Mouse (Mus musculus) hindbrain, embryonic 13.5 days (tissue): ENCODE results near the gene D16Ertd472e. TPM values are rescaled to one million over a fixed set of nuclear protein-coding genes. Genes with fewer than 3 reads are reported as not detected.
"Not testable (repeated sequence)": the region's sequence is repeated elsewhere in the genome, so short reads cannot be mapped to it uniquely, and the experiment has no call there.

Experiments used
- ATAC-seq: fragments of 200-750 bp; cut with Nextera tagmentation; 2 replicates; pipeline ENCODE4 v1.8.0; 2017; ENCODE audit warnings: moderate TSS enrichment; ENCODE audit not compliant: low FRiP score
- H3K27ac ChIP-seq: fragments of 300-500 bp; sonication (generic); 2 replicates; pipeline ENCODE4 v1.5.1; 2015; ENCODE audit warnings: inconsistent platforms, mild to moderate bottlenecking, moderate library complexity
- H3K27me3 ChIP-seq: fragments of 300-500 bp; sonication (generic); 2 replicates; pipeline ENCODE4 v1.6.1; 2015; ENCODE audit warnings: mild to moderate bottlenecking, inconsistent platforms
- H3K36me3 ChIP-seq: fragments of 300-500 bp; sonication (generic); 2 replicates; pipeline ENCODE4 v1.6.1; 2015; ENCODE audit warnings: mild to moderate bottlenecking, inconsistent platforms
- H3K4me1 ChIP-seq: fragments of 300-500 bp; sonication (generic); replicated peaks from 2 replicates; pipeline ENCODE4 v1.6.1; 2015; ENCODE audit warnings: inconsistent platforms
- H3K4me2 ChIP-seq: fragments of 300-500 bp; sonication (generic); 2 replicates; pipeline ENCODE4 v1.6.1; 2015; ENCODE audit warnings: inconsistent platforms, mild to moderate bottlenecking, moderate library complexity
- H3K4me3 ChIP-seq: fragments of 300-500 bp; sonication (generic); 2 replicates; pipeline ENCODE4 v1.5.1; 2015; ENCODE audit warnings: mild to moderate bottlenecking, inconsistent platforms
- H3K9ac ChIP-seq: fragments of 300-500 bp; sonication (generic); 2 replicates; pipeline ENCODE4 v1.6.1; 2015; ENCODE audit warnings: mild to moderate bottlenecking, inconsistent platforms
- H3K9me3 ChIP-seq: fragments of 300-500 bp; sonication (generic); 2 replicates; pipeline ENCODE4 v1.6.1; 2016; ENCODE audit warnings: inconsistent platforms
- WGBS: fragments of 180-500 bp; shearing (Covaris S2); methylation state at CpG from one replicate; pipeline ENCODE4 v1.1.7; 2015; 5-methylcytosine and 5-hydroxymethylcytosine counted together
- polyA plus RNA-seq: library from polyadenylated mRNA; unstranded; fragments of >200 nt; fragmentation: Nextera tagmentation; extraction: Ambion mirVana; gene quantifications from 2 replicates; pipeline ENCODE4 v1.2.1, GENCODE M21; 2015

D16Ertd472e gene
- polyA plus RNA-seq, 1 experiment from 2014 or later, result 8.0 TPM

DNA sequence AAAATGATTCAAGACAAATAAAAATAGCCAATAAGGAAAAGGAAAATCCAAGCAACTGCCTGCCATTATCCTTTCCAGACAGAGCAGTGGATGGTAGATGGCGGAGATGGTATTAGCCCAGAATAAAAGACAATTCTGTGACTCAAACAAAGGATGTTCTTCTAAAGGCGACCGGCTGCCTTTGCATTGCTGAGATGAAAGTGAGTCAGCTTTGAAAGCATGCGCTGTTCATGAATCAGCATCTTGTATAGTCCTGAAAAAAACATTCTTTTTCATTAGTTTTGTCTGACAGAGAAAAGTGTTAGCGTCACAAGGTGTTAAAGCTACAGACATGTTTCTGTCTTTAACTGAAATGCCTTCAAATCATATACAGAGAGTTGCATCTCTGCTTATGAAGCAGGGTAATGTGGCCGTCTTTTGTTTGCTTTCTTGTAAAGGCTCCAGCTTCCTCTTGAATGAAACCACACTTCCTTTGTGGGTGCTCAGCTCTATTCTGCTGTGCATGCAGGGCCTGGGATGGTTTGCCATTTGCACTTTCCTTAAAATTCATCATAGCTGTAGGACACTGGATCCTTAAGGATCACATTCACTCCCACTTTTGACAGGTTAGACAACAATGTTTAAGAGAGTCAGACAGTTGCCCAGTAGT is 44.4 kb downstream of the D16Ertd472e start:
- no peaks in the 10 kb centered on the region for H3K9me3 ChIP-seq
- H3K36me3 ChIP-seq, result no peaks in the 10 kb centered on the region
- no peak for ATAC-seq
- no peaks in the 10 kb centered on the region for H3K4me1 ChIP-seq
- H3K27me3 ChIP-seq, result no peaks in the 10 kb centered on the region
- H3K4me2 ChIP-seq, result no peak overlapping the region
- H3K4me3 ChIP-seq, result no peak overlapping the region
- no peak overlapping the region for H3K27ac ChIP-seq
- H3K9ac ChIP-seq, result no peak overlapping the region
- 36% methylated on average over 6 of the region's 6 CpGs for WGBS

- no peak overlapping the region for H3K4me3 ChIP-seq
- no peak for ATAC-seq
- 93% methylated on average over 4 of the region's 4 CpGs for WGBS
- H3K4me2 ChIP-seq, result no peak overlapping the region
- H3K9ac ChIP-seq, result no peak overlapping the region
- no peaks in the 10 kb centered on the region for H3K36me3 ChIP-seq
- H3K9me3 ChIP-seq, result no peaks in the 10 kb centered on the region
- no peaks in the 10 kb centered on the region for H3K27me3 ChIP-seq
- H3K27ac ChIP-seq, result no peak overlapping the region
- H3K4me1 ChIP-seq, result no peaks in the 10 kb centered on the region
Measured at GRCm38 (mm10) chr16:78522974-78523373, 53.5 kb downstream of the D16Ertd472e start.

- Histone ChIP-seq H3K27ac (no peak overlapping the region), H3K36me3 (no peaks in the 10 kb centered on the region), H3K4me2 (no peak overlapping the region), H3K9ac (no peak overlapping the region), H3K4me3 (no peak overlapping the region), H3K27me3 (no peaks in the 10 kb centered on the region), H3K4me1 (no peaks in the 10 kb centered on the region), H3K9me3 (no peaks in the 10 kb centered on the region)
- 80% methylated on average over 7 of the region's 7 CpGs for WGBS
- ATAC-seq, result no peak
Measured at GRCm38 (mm10) chr16:78518697-78519096, 57.8 kb downstream of the D16Ertd472e start.

DNA sequence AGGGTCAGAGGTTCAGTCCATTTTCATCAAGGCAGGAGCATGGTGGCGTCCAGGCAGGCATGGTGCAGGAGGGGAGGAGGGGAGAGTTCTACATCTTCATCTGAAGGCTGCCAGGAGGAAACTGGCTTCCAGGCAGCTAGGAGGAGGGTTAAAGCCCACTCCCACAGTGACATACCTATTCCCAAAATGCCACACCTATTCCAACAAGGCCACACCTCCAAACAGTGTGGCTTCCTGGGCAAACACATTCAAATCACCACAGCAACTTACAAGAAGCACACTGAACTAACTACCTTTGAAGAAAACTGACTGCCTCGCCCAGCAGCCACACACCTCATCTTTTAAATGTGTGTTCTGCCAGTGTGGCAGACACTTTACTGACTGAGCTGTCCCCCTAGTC is 59.3 kb downstream of the D16Ertd472e start:
- H3K4me1 ChIP-seq, result no peaks in the 10 kb centered on the region
- no peak overlapping the region for H3K4me2 ChIP-seq
- H3K4me3 ChIP-seq, result no peak overlapping the region
- H3K36me3 ChIP-seq, result no peaks in the 10 kb centered on the region
- no peaks in the 10 kb centered on the region for H3K9me3 ChIP-seq
- WGBS, result 81% methylated on average over 2 of the region's 2 CpGs
- ATAC-seq, result no peak
- H3K27me3 ChIP-seq, result no peaks in the 10 kb centered on the region
- H3K9ac ChIP-seq, result no peak overlapping the region
- H3K27ac ChIP-seq, result no peak overlapping the region

GRCm38 (mm10) chr16:78511526-78511925 is 65.0 kb downstream of the D16Ertd472e start:
- Histone ChIP-seq H3K4me2 (no peak overlapping the region), H3K36me3 (no peaks in the 10 kb centered on the region), H3K9ac (no peak overlapping the region), H3K4me1 (no peaks in the 10 kb centered on the region), H3K27me3 (no peaks in the 10 kb centered on the region), H3K27ac (no peak overlapping the region), H3K4me3 (no peak overlapping the region), H3K9me3 (no peaks in the 10 kb centered on the region)
- 87% methylated on average over 8 of the region's 8 CpGs for WGBS
- no peak for ATAC-seq

- no peak for ATAC-seq
- Histone ChIP-seq H3K4me1 (no peaks in the 10 kb centered on the region), H3K4me2 (no peak overlapping the region), H3K9ac (no peak overlapping the region), H3K36me3 (no peaks in the 10 kb centered on the region), H3K27me3 (no peaks in the 10 kb centered on the region), H3K9me3 (no peaks in the 10 kb centered on the region), H3K27ac (no peak overlapping the region), H3K4me3 (no peak overlapping the region)
- 92% methylated on average over 9 of the region's 9 CpGs for WGBS
Measured at GRCm38 (mm10) chr16:78502492-78502891, 74.0 kb downstream of the D16Ertd472e start.

GRCm38 (mm10) chr16:78492696-78493095 is 83.8 kb downstream of the D16Ertd472e start:
- not testable (repeated sequence) for H3K4me2 ChIP-seq, H3K4me3 ChIP-seq, H3K9me3 ChIP-seq, ATAC-seq, H3K4me1 ChIP-seq, H3K27ac ChIP-seq, H3K9ac ChIP-seq, H3K36me3 ChIP-seq, H3K27me3 ChIP-seq
- WGBS, result 97% methylated on average over 12 of the region's 12 CpGs

GRCm38 (mm10) chr16:78490779-78491178 is 85.7 kb downstream of the D16Ertd472e start:
- no peaks in the 10 kb centered on the region for H3K9me3 ChIP-seq
- H3K27ac ChIP-seq, result no peak overlapping the region
- H3K27me3 ChIP-seq, result no peaks in the 10 kb centered on the region
- no peak overlapping the region for H3K4me3 ChIP-seq
- no peak overlapping the region for H3K4me2 ChIP-seq
- no peak for ATAC-seq
- no peaks in the 10 kb centered on the region for H3K36me3 ChIP-seq
- peaks cover 4% of the 10 kb centered on the region for H3K4me1 ChIP-seq
- H3K9ac ChIP-seq, result no peak overlapping the region
- WGBS, result 62% methylated on average over 5 of the region's 5 CpGs

Other genes starting within 250 kb of the D16Ertd472e start
- gene Btg3, start 199.5 kb downstream of the D16Ertd472e start, polyA plus RNA-seq, result 22.4 and 26.1 TPM in 2 replicates